Mouse (Mus musculus) liver, embryonic 14.5 days (tissue): ENCODE measurements around the gene Rdx. TPM values are rescaled to one million over a fixed set of nuclear protein-coding genes. Genes with fewer than 3 reads are reported as not detected.

Experiments used
- ATAC-seq: fragments of 200-750 bp; cut with Nextera tagmentation; 2 replicates; pipeline ENCODE4 v1.8.0; 2017; ENCODE audit warnings: moderate number of reproducible peaks, mild to moderate bottlenecking, moderate library complexity; ENCODE audit not compliant: insufficient read depth
- DNase-seq, 3 experiments: peaks; one replicate each; pipeline ENCODE4 v3.0.0-alpha.2; 2012 to 2013; ENCODE audit warnings: low read depth in 3 of 3, low spot score in 3 of 3
- H3K27ac ChIP-seq: fragments of 300-500 bp; sonication (generic); 2 replicates; pipeline ENCODE4 v1.5.1; 2014; ENCODE audit warnings: moderate library complexity, mild to moderate bottlenecking, control low read depth, inconsistent platforms
- H3K27me3 ChIP-seq: fragments of 300-500 bp; sonication (generic); 2 replicates; pipeline ENCODE4 v1.6.1; 2014; ENCODE audit warnings: mild to moderate bottlenecking, low read length, moderate library complexity; ENCODE audit not compliant: control insufficient read depth, insufficient read depth
- H3K36me3 ChIP-seq: fragments of 300-500 bp; sonication (generic); replicated peaks from 2 replicates; pipeline ENCODE4 v1.6.1; 2014; ENCODE audit warnings: low read depth; ENCODE audit not compliant: control insufficient read depth, insufficient read depth
- H3K4me1 ChIP-seq, 2 experiments: fragments of 200-500 bp in 1 of 2; fragments of 300-500 bp in 1 of 2; sonication (generic) in 1 of 2; replicated peaks; 2 replicates each; pipeline ENCODE4 v1.6.1; 2012 to 2014; ENCODE audit warnings: antibody characterized with exemption in 1 of 2, inconsistent platforms in 1 of 2, low read length in 1 of 2; ENCODE audit not compliant: control insufficient read depth in 2 of 2, insufficient read depth in 2 of 2
- H3K4me2 ChIP-seq: fragments of 300-500 bp; sonication (generic); 2 replicates; pipeline ENCODE4 v1.6.1; 2014; ENCODE audit warnings: low read depth, mild to moderate bottlenecking, control low read depth, moderate library complexity
- H3K4me3 ChIP-seq, 2 experiments: fragments of 200-500 bp in 1 of 2; fragments of 300-500 bp in 1 of 2; sonication (generic) in 1 of 2; 2 replicates each; pipeline ENCODE4 v1.5.1; 2012 to 2014; ENCODE audit warnings: low read depth in 2 of 2, low read length in 2 of 2, mild to moderate bottlenecking in 2 of 2, control low read depth in 1 of 2, inconsistent platforms in 1 of 2, moderate library complexity in 1 of 2; ENCODE audit not compliant: insufficient read depth in 1 of 2
- H3K9ac ChIP-seq: fragments of 300-500 bp; sonication (generic); replicated peaks from 2 replicates; pipeline ENCODE4 v1.6.1; 2014; ENCODE audit warnings: mild to moderate bottlenecking, control low read depth, moderate library complexity
- H3K9me3 ChIP-seq: fragments of 300-500 bp; sonication (generic); 2 replicates; pipeline ENCODE4 v1.6.1; 2016; ENCODE audit warnings: low read length, mixed read lengths; ENCODE audit not compliant: control insufficient read depth
- CTCF ChIP-seq: IDR thresholded peaks from 2 replicates; pipeline ENCODE4 v1.5.1; 2016; ENCODE audit warnings: antibody characterized with exemption, low read depth, control low read depth
- EP300 ChIP-seq: IDR thresholded peaks from 2 replicates; pipeline ENCODE4 v1.6.1; 2016; ENCODE audit warnings: antibody characterized with exemption, low read depth
- WGBS: fragments of 180-500 bp; shearing (Covaris S2); extraction: QIAGEN DNeasy Blood & Tissue Kit; methylation state at CpG from one replicate; pipeline ENCODE4 v1.1.7; 2014; ENCODE audit not compliant: insufficient replicate concordance; 5-methylcytosine and 5-hydroxymethylcytosine counted together
- polyA plus RNA-seq, 2 experiments: library from polyadenylated mRNA; depleted of rRNA in 1 of 2; stranded (reverse) in 1 of 2; unstranded in 1 of 2; fragments of >200 nt; fragmentation: Nextera tagmentation in 1 of 2; extraction: Ambion mirVana in 1 of 2; gene quantifications; 2 replicates each; pipeline versions ENCODE4 v1.2.1 to v1.2.3; 2012 to 2014

Rdx gene
- polyA plus RNA-seq, 2 experiments = 28.0 to 69.6 TPM

GRCm38 (mm10) chr9:52012781-52013436 lies 34.1 kb upstream of the Rdx start:
- Histone ChIP-seq H3K27me3 (no peaks in the 10 kb centered on the region), H3K9me3 (no peaks in the 10 kb centered on the region), H3K4me3 (no peak overlapping the region), H3K9ac (no peak overlapping the region), H3K27ac (no peak overlapping the region), H3K4me2 (no peak overlapping the region), H3K4me1 (peaks cover 0 to 6% of the 10 kb centered on the region in 2 experiments; a peak in 2 of 4 replicates), H3K36me3 (no peaks in the 10 kb centered on the region)
- ATAC-seq (no peak), DNase-seq (no peak)
- WGBS = 49% methylated on average over 5 of the region's 5 CpGs
- TF ChIP-seq EP300 (no peak), CTCF (no peak)

DNA sequence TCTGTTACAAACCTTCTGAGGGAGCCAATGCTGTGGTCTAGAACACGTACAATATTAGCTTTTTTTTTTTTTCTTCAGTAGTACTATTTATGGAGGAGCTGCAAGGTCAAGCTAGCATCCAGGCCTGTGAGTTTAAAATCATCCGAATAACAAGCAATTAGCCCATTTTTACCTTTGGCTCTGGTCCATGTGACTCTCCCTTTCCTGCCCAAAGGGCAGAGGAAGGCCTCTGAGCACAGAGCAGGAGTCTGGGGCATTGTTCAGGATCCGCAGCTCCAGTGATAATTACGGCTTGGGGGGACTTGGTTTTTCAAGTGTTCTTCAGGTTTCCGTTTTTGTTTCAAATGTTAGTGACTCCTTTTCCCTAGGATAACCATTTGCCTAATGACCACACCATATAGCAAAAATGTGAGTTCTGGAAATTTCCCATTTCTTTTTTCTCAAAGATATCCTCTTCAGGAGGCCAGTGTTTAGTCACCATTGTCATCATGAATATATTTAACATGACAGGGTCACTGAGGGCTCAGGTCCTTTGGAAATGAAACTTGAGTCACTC lies 33.0 kb upstream of the Rdx start:
- no peaks in the 10 kb centered on the region for H3K36me3 ChIP-seq
- H3K27me3 ChIP-seq = no peaks in the 10 kb centered on the region
- H3K4me1 ChIP-seq = peaks cover 0 to 6% of the 10 kb centered on the region in 2 experiments; a peak in 2 of 4 replicates
- no peak overlapping the region for H3K27ac ChIP-seq
- no peak for DNase-seq
- 48% methylated on average over 5 of the region's 5 CpGs for WGBS
- no peak for ATAC-seq
- no peak overlapping the region for H3K4me3 ChIP-seq
- no peak overlapping the region for H3K4me2 ChIP-seq
- H3K9ac ChIP-seq = no peak overlapping the region
- H3K9me3 ChIP-seq = no peaks in the 10 kb centered on the region
- no peak for TF ChIP-seq CTCF

DNA sequence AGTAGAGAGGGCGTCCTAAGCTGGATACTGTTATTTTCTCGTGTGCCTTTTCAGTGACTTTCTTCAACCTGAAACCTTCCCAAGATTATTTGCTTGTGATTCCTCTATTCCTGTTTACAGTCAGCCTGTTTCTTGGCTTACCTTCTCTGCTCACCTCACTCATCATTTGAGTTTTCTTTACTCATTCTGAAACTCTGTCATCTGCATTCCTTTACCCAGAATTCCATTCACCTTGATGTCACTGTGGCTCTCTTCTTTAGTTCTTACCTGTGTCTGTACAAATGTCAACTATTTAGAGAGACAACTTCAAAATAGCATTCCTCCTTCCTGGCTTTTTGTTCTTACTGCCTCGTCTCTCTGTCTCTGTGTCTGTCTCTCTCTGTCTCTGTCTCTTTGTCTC lies 29.9 kb upstream of the Rdx start:
- Histone ChIP-seq H3K4me2 (no peak overlapping the region), H3K9ac (no peak overlapping the region), H3K4me1 (peaks cover 0 to 6% of the 10 kb centered on the region in 2 experiments; a peak in 2 of 4 replicates), H3K27me3 (no peaks in the 10 kb centered on the region), H3K4me3 (no peak overlapping the region), H3K27ac (no peak overlapping the region), H3K36me3 (no peaks in the 10 kb centered on the region), H3K9me3 (no peaks in the 10 kb centered on the region)
- WGBS = 53% methylated on average over 3 of the region's 3 CpGs
- TF ChIP-seq CTCF = no peak
- no peak for TF ChIP-seq EP300
- no peak for ATAC-seq
- no peak for DNase-seq

DNA sequence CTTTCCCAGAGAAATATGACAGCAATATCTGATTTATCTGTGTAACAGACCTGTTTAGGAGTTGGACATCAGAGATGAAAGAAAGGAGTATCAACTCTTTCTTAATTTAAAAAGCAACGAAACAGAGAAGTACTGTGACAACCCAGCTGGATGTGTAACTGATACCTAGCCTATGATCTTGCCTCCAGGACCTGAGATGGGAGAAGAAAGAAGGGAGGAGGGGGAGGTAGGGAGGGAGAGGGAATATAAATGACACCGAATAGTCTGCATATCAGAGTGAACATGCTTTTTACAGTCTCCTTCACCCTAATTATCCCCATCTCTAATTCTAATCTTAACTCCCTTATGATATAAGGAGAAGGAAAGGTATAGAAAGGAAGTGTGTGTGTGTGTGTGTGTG lies 29.1 kb upstream of the Rdx start:
- H3K4me2 ChIP-seq = no peak overlapping the region
- no peak overlapping the region for H3K4me3 ChIP-seq
- WGBS = 51% methylated on average over 2 of the region's 2 CpGs
- no peaks in the 10 kb centered on the region for H3K27me3 ChIP-seq
- no peak overlapping the region for H3K9ac ChIP-seq
- peaks cover 0 to 6% of the 10 kb centered on the region in 2 experiments; a peak in 2 of 4 replicates for H3K4me1 ChIP-seq
- TF ChIP-seq CTCF = no peak
- H3K9me3 ChIP-seq = no peaks in the 10 kb centered on the region
- no peak overlapping the region for H3K27ac ChIP-seq
- no peak for ATAC-seq
- H3K36me3 ChIP-seq = no peaks in the 10 kb centered on the region
- no peak for DNase-seq

DNA sequence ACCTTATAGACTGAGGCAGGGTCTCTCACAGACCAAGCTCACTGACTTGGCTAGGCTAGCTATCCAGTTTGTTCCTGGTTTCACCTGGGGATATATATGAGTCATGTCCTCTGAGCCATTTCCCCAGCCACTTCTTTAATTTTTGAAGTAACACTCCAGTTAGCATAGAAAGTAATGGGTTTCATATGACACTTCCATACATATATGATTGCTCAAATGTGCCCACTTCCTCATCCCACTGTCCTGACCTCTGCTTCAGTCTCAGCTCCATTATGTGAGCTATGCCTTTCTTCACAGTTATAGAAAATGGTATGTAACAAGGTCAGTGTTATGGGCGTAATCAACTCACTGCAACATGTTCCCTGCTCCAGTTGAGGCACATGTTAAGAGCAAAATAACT lies 28.5 kb upstream of the Rdx start:
- H3K4me1 ChIP-seq = 0 out of 4 replicates have a peak, but pooled peaks cover 0 to 2% of the 10 kb centered on the region in 2 experiments
- no peak for TF ChIP-seq CTCF
- no peak for TF ChIP-seq EP300
- H3K36me3 ChIP-seq = no peaks in the 10 kb centered on the region
- DNase-seq (no peak), ATAC-seq (no peak)
- no peaks in the 10 kb centered on the region for H3K27me3 ChIP-seq
- H3K9me3 ChIP-seq = no peaks in the 10 kb centered on the region
- H3K4me2 ChIP-seq = no peak overlapping the region
- no peak overlapping the region for H3K9ac ChIP-seq
- 61% methylated on average over 1 of the region's 1 CpGs for whole genome bisulfite sequencing
- no peak overlapping the region for H3K4me3 ChIP-seq
- H3K27ac ChIP-seq = no peak overlapping the region
